Mouse (Mus musculus) brain, embryonic 14.5 days (tissue): Measurements from ENCODE around the gene Rft1.

Source experiments
- CTCF ChIP-seq: fragments of 200-500 bp; IDR thresholded peaks from 2 replicates; pipeline ENCODE4 v1.5.1; 2012; ENCODE audit warnings: inconsistent platforms, mild to moderate bottlenecking, moderate library complexity, borderline replicate concordance; ENCODE audit not compliant: insufficient read depth, insufficient read length; ENCODE audit errors: extremely low read depth
- POLR2A ChIP-seq: fragments of 200-500 bp; IDR thresholded peaks from 2 replicates; pipeline ENCODE4 v1.6.1; 2012; ENCODE audit warnings: mild to moderate bottlenecking, inconsistent platforms, borderline replicate concordance; ENCODE audit not compliant: poor library complexity, insufficient read depth, insufficient read length, severe bottlenecking; ENCODE audit errors: extremely low read depth

- TF ChIP-seq CTCF (no peak), POLR2A (no peak)
Observed at GRCm38 (mm10) chr14:30634418-30634817, 19.7 kb upstream of the Rft1 start.
